Mouse (Mus musculus) B cell, adult 2 months (primary cell): ENCODE measurements around the gene Pirt.

Experiments
- DNase-seq, 2 experiments: peaks; one replicate each; pipeline ENCODE4 v3.0.0; 2022

Pirt gene

GRCm38 (mm10) chr11:66911811-66912210, at the start of gene Pirt:
Gene Pirt (plus strand): TSS chr11:66911981.
- no peak for DNase-seq

DNA sequence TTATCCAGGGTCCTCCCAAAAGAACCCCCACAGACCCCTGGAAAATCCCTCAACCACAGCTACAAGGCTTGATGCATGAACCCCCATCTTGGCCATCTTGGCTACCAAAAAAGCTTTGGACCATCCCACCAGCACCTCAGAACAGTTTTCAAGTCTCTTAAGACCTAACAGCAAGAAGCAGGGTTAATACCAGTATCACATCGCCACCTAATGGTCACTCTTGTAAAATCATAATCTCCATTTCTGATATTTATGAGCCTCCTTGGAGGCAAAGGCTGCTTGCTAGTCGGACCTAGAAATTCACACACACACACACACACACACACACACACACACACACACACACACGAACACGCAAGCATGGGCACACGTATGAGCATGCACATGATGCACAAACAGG, 40.1 kb upstream of the Pirt start:
- no peak for DNase-seq

GRCm38 (mm10) chr11:66872773-66873470, 38.9 kb upstream of the Pirt start:
- no peak for DNase-seq

DNA sequence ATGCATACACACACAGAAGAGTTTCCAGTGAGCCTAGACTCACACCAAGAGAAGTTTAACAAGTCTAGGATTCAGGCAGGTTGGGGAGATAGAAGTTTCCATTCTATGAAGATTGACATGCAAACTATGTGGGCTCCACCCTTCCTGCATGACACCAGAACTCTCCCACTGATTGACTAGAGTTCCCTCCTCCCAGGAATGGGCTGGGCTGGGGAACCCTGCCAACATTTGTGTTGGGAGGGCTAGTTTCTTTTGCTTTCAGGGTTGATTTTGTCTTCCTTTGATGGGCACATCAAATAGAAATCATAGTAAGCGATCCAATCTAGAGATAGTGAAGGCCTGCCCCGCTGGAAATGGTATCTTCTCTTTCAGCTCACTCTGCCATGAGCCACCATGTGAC, 30.5 kb upstream of the Pirt start:
- no peak for DNase-seq

DNA sequence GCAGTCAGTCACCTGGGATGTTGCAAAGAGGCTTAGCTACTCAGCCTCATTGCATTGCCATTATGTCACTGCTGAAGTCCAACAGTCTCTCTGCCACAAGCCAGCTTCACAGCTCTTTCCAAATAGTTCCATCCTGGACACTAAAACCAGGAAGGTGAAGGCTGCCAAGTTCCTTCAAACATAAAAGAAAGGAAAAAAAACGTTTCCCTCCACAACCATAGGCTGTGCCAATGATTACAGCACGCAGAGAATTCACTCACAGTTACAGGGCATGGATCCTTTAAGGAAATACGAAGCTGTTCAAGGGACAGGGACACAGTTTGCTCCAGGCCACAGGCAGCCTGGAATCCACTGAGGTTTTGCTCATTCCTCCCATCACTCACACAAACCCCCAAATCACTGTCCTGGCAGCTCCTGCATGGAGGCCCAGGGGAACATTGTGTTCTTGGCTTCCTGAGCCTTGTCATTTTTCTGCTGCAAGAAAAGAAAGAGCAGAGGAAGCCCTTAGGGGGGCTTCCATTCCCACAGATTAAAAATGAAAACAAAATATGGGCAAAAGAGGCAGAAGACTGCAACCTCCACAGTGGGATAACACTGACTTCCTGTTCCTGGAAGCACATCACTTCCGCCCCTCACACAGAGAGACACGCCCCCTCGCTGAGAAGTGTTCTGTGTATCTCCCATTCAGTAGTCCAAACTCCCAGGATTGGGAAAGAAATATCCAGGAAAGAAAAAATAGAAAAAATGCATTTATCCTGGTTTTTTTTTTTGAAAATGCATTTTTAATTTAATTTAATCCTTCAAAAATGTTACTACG, 29.3 kb upstream of the Pirt start:
- no peak for DNase-seq

GRCm38 (mm10) chr11:66892536-66892935, 19.2 kb upstream of the Pirt start:
- DNase-seq: no peak

DNA sequence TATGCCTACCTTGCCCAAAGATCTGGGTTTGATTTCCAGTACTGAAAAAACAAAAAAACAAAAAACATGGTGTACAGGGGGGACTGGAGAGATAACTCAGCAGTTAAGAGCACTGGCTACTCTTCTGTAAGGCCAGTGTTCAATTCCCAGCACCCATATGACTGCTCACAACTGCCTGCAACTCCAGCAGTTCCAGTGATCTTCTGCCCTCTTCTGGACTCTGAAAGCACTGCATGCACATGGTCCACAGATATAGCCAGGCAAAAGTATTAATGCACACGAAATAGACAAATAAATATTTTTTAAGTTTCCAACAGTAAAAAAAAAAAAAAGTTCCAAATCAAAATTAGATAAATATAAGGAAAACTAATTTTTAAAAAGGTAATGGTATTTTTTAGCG, 13.0 kb upstream of the Pirt start:
- no peak for DNase-seq

GRCm38 (mm10) chr11:66899426-66899825, 12.4 kb upstream of the Pirt start:
- peak; percentile 54 to 57 for DNase-seq

- DNase-seq: no peak
Observed at GRCm38 (mm10) chr11:66902801-66903200, 9.0 kb upstream of the Pirt start.

DNA sequence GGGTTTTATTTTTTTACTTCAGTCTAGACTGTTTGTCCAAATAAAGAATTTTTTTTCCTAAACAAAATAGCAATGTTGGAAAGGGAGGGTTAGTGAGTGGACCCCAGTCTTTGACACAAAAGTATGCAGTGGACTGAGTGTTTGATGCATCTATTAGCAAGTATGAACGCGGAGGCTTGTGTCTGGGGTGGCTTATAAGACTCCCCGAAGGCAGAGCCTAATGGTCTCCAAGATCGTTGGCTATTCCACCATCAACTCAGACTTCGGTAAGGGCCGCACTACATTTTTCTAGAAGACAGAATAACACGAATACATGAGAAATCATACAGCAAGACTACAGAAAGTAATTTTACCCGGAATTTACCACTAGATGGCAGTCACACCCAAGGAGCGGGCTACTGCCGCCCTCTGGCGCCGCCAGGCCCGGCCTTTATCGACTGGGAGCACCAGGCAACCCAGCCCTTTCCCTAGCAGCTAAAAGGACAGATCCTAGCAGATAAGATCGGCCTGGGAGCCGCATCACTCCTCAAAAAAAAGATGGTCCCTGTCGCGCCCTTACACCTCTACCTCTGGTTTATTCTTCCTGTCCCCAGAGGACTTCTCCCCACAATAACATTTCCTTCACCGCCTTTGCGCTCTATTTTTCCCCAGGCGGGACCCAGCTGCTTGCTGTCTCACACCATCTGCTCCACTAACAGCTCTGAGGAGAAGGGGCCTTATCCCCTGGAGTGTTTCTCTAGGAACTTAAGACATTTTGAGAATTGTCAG, 6.0 kb upstream of the Pirt start:
- peak; percentile 67 for DNase-seq

GRCm38 (mm10) chr11:66912531-66913458, 1.0 kb downstream of the Pirt start:
- DNase-seq: no peak

DNA sequence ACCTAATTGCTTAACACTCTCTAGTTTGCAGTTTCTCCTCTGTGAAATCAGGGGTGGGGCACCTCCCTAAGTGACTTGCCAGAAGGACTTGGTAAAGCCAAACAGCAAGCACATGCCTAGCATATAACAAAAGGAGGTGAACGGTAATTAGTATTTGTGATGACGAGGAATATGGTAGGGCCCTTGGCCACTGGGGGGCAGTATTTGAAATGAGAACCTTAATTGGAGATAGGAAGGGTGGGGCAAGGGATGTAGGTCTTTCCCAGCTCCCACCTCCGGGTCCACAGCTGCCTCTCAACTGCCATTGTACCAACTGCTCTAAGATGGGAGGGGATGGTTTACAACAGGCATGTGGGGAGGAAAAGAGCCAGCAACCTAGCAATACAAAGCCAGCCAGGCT, 2.5 kb downstream of the Pirt start:
- peak; percentile 41 to 43 for DNase-seq

DNA sequence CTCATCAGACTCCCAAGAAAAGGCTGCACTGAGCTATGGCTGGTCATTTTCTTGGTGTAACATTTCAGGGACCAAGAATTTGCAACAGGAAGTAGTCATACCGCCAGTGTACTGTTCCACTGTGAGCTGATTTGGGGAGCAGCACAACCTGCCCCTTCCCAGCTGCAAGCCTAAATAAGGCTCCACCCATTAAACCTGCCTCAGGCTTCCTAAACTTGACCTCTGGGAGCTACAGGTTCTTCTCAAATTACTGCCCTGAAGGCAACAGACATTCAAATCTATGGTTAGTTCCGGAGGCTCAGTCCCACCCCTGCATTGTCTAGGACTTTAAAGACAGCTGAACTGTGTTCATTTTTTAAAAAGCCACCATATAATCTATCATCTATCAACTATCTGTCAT, 8.2 kb downstream of the Pirt start:
- DNase-seq: no peak

DNA sequence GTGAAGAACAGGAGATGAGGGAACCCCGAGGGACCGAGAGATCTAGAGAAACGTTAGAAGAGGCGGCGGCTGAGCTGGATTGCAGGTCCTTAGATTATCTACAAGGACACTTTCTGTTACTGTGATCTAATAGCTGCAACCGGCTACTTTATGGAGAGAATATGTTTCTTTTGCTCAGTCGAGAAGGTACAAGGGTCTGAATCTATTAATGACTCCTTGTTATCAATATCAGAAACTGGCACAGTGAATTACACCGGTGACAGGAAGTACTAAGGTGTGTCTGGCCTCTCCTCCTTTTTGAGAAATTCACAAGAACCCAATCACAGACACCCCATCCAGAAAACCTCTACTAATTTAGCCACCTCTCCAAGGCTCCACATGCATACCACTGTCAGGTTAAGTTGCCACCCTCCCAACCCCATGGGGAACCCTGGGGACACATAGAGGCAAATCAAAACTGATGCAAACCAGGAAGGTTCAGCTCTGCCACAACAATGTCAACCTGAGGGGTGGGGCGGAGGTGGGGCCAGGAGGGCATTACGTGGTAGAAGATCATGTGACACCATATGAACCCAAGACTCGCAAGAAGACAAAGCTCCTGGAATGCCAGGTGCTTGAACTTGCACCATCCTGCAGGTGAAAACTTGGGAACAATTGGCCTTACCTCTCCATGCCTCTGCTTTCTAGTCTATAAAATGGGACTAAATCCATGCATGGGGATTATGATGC, 12.5 kb downstream of the Pirt start:
- DNase-seq: no peak

- DNase-seq: no peak
Observed at GRCm38 (mm10) chr11:66928311-66928710, 16.5 kb downstream of the Pirt start.

DNA sequence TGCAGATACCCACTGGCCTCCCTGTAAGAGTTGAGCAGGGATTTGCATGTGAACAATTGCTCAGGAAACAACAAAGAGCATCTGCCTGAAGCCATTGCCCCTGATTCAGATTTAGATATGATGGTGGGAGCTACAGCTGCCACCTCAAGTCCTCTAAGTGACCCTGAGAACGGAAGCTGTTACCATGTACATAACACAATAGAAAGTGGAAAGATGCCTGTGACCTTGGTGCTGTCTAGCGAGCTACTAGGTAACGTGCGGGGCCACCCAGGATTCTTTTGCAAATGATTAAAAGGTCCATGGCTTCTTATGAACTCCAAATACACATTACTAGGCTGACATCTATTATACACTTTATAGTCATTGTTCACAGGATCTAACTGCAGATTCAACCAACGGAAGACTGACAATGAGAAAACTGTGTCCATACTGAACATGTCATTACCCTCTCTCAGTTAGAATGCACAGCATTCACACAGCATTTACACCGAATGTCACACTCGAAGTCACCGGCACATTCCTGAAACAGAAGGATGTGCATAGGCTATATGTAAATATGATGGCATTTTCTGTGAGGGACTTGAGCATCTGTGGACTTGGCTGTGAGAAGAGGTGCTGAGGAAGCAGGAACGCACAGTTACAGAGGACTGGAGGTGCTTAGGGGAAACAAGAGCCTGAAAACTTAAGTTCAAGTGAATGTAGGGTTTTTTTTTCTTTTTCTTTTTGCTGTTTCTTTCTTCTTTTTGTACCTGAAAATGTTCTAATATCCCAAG, 21.2 kb downstream of the Pirt start:
- no peak for DNase-seq

DNA sequence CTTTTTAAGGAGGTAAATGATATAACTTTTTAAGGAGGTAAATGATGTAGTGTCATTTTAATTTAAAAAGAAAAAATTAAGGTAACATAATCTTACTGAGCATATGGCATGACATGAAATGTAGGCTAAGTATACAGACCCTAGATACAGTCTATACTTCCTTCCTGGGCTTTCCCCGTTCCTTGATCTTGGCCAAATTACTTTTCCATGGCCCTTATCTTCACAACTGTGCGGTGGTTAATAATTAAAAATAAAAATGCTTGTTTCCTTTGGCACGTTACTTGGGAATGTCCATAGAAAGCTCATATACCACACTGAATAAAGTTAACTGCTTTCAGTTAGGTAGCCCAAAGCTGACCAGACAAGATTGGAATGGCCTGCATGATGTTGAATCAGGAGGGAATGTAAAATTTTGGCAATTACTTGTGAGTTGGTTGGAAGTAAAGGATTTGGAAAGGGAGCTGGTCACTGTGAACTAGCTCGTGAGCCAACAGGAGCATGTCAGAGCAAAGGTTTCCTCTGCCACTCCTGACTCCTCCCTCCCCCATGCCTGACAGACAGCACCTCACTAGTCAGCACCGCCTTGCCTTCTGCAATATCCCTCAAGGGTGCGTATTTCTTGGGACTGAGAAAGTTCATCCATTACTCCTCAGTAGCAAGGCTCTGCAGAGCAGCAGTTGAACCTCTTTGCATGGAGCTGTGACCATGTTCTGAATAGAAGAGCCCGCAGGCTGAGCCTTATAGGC, 22.8 kb downstream of the Pirt start:
- DNase-seq: no peak

- DNase-seq: no peak
Observed at GRCm38 (mm10) chr11:66942011-66942410, 30.2 kb downstream of the Pirt start.

DNA sequence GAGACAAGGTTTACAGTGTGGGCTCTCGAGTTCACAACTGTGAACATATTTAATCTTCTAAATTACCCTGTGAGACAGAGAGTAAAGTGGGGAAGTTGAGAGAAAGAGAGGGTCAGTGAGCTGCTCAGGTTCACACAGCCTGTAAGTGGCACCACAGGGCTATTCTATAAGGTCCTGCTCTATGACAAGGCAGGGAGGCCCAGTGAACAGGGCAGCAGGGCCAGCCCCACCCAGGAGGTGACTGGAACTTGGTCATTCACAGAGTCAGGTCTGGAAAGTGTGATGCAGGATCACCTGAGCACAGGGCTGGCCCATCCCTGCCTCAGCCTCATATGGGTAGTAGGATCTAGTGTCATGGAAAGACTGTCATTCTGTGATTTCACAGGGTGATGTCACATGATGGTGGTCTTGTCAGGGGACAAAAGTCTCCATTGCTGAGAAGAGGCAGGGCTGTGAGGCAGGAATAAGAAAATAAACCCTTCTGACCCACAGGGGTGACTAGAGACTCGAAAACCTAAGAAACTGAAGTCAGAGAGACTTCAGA, 33.5 kb downstream of the Pirt start:
- no peak for DNase-seq

- DNase-seq: no peak
Observed at GRCm38 (mm10) chr11:66946521-66946920, 34.7 kb downstream of the Pirt start.
